Mouse (Mus musculus): Measurements from ENCODE around the gene Cfl1. TPM values are rescaled to one million over a fixed set of nuclear protein-coding genes. Genes with fewer than 3 reads are reported as not detected.
"Not testable (repeated sequence)": the region's sequence is repeated elsewhere in the genome, so short reads cannot be mapped to it uniquely, and the experiment has no call there.

Gene Cfl1
- total RNA-seq, 2 experiments from 2014 or later: 83.6 to 106 TPM

GRCm38 (mm10) chr19:5488878-5489571, 1.2 kb upstream of the Cfl1 start:
- peak; percentile 98 for DNase-seq

- not testable (repeated sequence) for DNase-seq
These were observed 534 bp upstream of the Cfl1 start for GRCm38 (mm10) chr19:5489721-5490120.

GRCm38 (mm10) chr19:5490898-5491708, 848 bp downstream of the Cfl1 start:
- DNase-seq: peak; percentile 85

GRCm38 (mm10) chr19:5492641-5493040, 2.4 kb downstream of the Cfl1 start:
- DNase-seq: no peak

GRCm38 (mm10) chr19:5493301-5493721, 3.1 kb downstream of the Cfl1 start:
- DNase-seq: not testable (repeated sequence)

GRCm38 (mm10) chr19:5494314-5494713, 4.1 kb downstream of the Cfl1 start:
- DNase-seq: no peak

- no peak for DNase-seq
These were observed 5.2 kb downstream of the Cfl1 start for GRCm38 (mm10) chr19:5495353-5496051.

- no peak for DNase-seq
These were observed 5.8 kb downstream of the Cfl1 start for GRCm38 (mm10) chr19:5496052-5496370.

GRCm38 (mm10) chr19:5500330-5500875, 10.1 kb downstream of the Cfl1 start:
- no peak for DNase-seq

GRCm38 (mm10) chr19:5503687-5504086, 13.4 kb downstream of the Cfl1 start, which contains the start of gene 1700020D05Rik:
TSS of gene 1700020D05Rik (minus strand) at chr19:5503787.
- DNase-seq: no peak

GRCm38 (mm10) chr19:5510031-5511026, 20.1 kb downstream of the Cfl1 start, which contains the start of gene Snx32:
TSS of gene Snx32 (minus strand) at chr19:5510538.
- peak; percentile 98 for DNase-seq

- no peak for DNase-seq
These were observed 20.9 kb downstream of the Cfl1 start for GRCm38 (mm10) chr19:5511074-5511632.

GRCm38 (mm10) chr19:5512091-5513004, 22.1 kb downstream of the Cfl1 start:
- no peak for DNase-seq

- no peak for DNase-seq
These were observed 22.7 kb downstream of the Cfl1 start for GRCm38 (mm10) chr19:5513005-5513349.

GRCm38 (mm10) chr19:5515840-5516777, 25.9 kb downstream of the Cfl1 start:
- DNase-seq: no peak

GRCm38 (mm10) chr19:5516906-5517505, 26.8 kb downstream of the Cfl1 start:
- DNase-seq: no peak

GRCm38 (mm10) chr19:5518721-5519120, 28.5 kb downstream of the Cfl1 start:
- DNase-seq: no peak

- DNase-seq: no peak
These were observed 34.9 kb downstream of the Cfl1 start for GRCm38 (mm10) chr19:5525204-5525603.

Data from gastrocnemius, postnatal 25 days (tissue).